Mouse (Mus musculus) G1E (cell line): ENCODE measurements around the gene Gabrb2. TPM values are rescaled to one million over a fixed set of nuclear protein-coding genes. Genes with fewer than 3 reads are reported as not detected.

Source experiments
- ATAC-seq: 2 replicates; pipeline ENCODE4 v1.8.0; 2016; ENCODE audit warnings: mild to moderate bottlenecking; ENCODE audit not compliant: insufficient number of reproducible peaks, poor library complexity, low FRiP score, severe bottlenecking; ENCODE audit errors: extremely low read depth
- DNase-seq: peaks from one replicate; pipeline ENCODE4 v3.0.0; 2012; ENCODE audit warnings: low spot score
- H3K27me3 ChIP-seq: 2 replicates; pipeline ENCODE4 v1.6.1; 2012; ENCODE audit warnings: mild to moderate bottlenecking, low read length, inconsistent platforms; ENCODE audit not compliant: insufficient read depth
- H3K36me3 ChIP-seq: replicated peaks from 2 replicates; pipeline ENCODE3; 2012; ENCODE audit warnings: mild to moderate bottlenecking, inconsistent platforms
- H3K4me1 ChIP-seq: 2 replicates; pipeline ENCODE4 v1.6.1; 2012; ENCODE audit warnings: low read depth, low read length, inconsistent platforms, mixed read lengths; ENCODE audit not compliant: insufficient read depth
- H3K4me3 ChIP-seq: 2 replicates; pipeline ENCODE4 v1.5.1; 2012; ENCODE audit warnings: low read depth, mild to moderate bottlenecking, inconsistent platforms, low read length, moderate library complexity, mixed read lengths
- H3K9me3 ChIP-seq: replicated peaks from 2 replicates; pipeline ENCODE4 v1.6.1; 2012; ENCODE audit warnings: inconsistent platforms
- CTCF ChIP-seq: IDR thresholded peaks from 2 replicates; pipeline ENCODE4 v1.5.1; 2012; ENCODE audit warnings: low read depth, low read length, inconsistent platforms, mixed read lengths
- GATA1 ChIP-seq: IDR thresholded peaks from 2 replicates; pipeline ENCODE4 v1.6.1; 2012; ENCODE audit warnings: borderline replicate concordance, low read length, inconsistent platforms, mixed read lengths
- GATA2 ChIP-seq: IDR thresholded peaks from 2 replicates; pipeline ENCODE4 v1.6.1; 2012; ENCODE audit warnings: low read depth, low read length, inconsistent platforms, borderline replicate concordance
- POLR2AphosphoS5 ChIP-seq: IDR thresholded peaks from 2 replicates; pipeline ENCODE4 v1.6.1; 2012; ENCODE audit warnings: low read depth, low read length, inconsistent platforms; ENCODE audit not compliant: insufficient replicate concordance
- TAL1 ChIP-seq: conservative IDR thresholded peaks from 2 replicates; pipeline ENCODE4 v1.6.1; 2012; ENCODE audit warnings: low read depth, low read length, inconsistent platforms, mixed read lengths
- polyA plus RNA-seq: library from polyadenylated mRNA; stranded (reverse); fragments of >175 nt; gene quantifications from 2 replicates; pipeline ENCODE4 v1.2.3, GENCODE M21; 2012
- total RNA-seq, 2 experiments: library from RNA; stranded (forward) in 1 of 2; stranded (reverse) in 1 of 2; fragments of 200-1000 nt in 1 of 2; fragments of >200 nt in 1 of 2; fragmentation: Nextera tagmentation in 1 of 2; gene quantifications; 2 replicates each; pipeline ENCODE4 v1.2.3; 2014 to 2017

Gabrb2 gene
- total and polyA plus RNA-seq, 3 experiments = 0.05 TPM; not detected in 2

GRCm38 (mm10) chr11:42528226-42528881 is 108.8 kb downstream of the Gabrb2 start:
- H3K4me1 ChIP-seq = no peaks in the 10 kb centered on the region
- no peaks in the 10 kb centered on the region for H3K36me3 ChIP-seq
- no peaks in the 10 kb centered on the region for H3K9me3 ChIP-seq
- no peak for TF ChIP-seq POLR2AphosphoS5
- no peak for TF ChIP-seq TAL1
- TF ChIP-seq GATA1 = no peak
- no peak for TF ChIP-seq GATA2
- no peak for TF ChIP-seq CTCF
- H3K27me3 ChIP-seq = no peaks in the 10 kb centered on the region
- DNase-seq = no peak
- no peak overlapping the region for H3K4me3 ChIP-seq
- no peak for ATAC-seq

- TF ChIP-seq GATA2 (no peak), CTCF (no peak), GATA1 (no peak), POLR2AphosphoS5 (no peak), TAL1 (no peak)
- no peaks in the 10 kb centered on the region for H3K36me3 ChIP-seq
- no peak overlapping the region for H3K4me3 ChIP-seq
- H3K27me3 ChIP-seq = no peaks in the 10 kb centered on the region
- no peaks in the 10 kb centered on the region for H3K9me3 ChIP-seq
- no peaks in the 10 kb centered on the region for H3K4me1 ChIP-seq
- DNase-seq (no peak), ATAC-seq (no peak)
Measured at GRCm38 (mm10) chr11:42532577-42532976, 113.0 kb downstream of the Gabrb2 start.

DNA sequence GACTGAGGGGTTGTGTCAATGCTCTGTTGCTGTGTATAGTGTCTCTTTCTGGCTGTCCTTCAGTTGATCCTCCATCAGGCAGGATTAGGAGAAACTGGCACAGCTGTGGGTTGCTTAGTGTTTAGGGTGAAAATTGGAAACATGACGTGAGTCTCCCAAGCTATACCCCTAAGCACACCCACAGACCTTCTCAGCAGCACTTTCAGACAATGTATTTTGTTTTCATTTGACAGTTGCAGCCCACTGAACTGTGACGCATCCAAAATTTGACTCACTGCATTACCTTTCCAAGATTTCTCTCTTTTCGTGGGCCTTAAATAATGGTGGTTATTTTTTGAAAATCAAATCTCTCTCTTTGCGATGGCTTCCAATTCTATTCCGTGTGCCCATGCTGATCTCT is 115.7 kb downstream of the Gabrb2 start:
- no peaks in the 10 kb centered on the region for H3K4me1 ChIP-seq
- ATAC-seq (no peak), DNase-seq (no peak)
- no peaks in the 10 kb centered on the region for H3K9me3 ChIP-seq
- H3K27me3 ChIP-seq = no peaks in the 10 kb centered on the region
- TF ChIP-seq CTCF = no peak
- TF ChIP-seq TAL1 = no peak
- TF ChIP-seq GATA1 = no peak
- no peak for TF ChIP-seq POLR2AphosphoS5
- no peak for TF ChIP-seq GATA2
- H3K36me3 ChIP-seq = no peaks in the 10 kb centered on the region
- no peak overlapping the region for H3K4me3 ChIP-seq

DNA sequence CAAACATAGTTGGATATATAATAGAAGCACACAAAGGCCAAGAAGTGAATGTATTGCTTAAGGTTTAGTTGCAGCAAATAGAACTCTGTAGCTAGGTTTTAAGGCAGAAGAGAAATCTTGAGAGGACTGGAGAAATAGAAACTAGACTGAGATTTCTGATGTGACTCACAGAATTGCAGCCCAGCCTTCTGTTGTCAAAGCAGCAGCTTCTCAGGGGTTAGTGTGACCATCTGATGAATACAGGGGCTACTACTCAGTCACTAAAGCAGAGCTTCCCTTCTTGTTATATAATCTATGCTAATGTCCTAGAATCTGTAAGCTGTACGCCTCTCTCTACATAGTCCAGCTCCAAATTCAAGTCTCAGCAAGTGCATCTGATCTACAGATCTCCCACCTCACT is 116.3 kb downstream of the Gabrb2 start:
- no peak overlapping the region for H3K4me3 ChIP-seq
- no peaks in the 10 kb centered on the region for H3K4me1 ChIP-seq
- H3K27me3 ChIP-seq = no peaks in the 10 kb centered on the region
- ATAC-seq = no peak
- no peaks in the 10 kb centered on the region for H3K9me3 ChIP-seq
- DNase-seq = no peak
- H3K36me3 ChIP-seq = no peaks in the 10 kb centered on the region
- no peak for TF ChIP-seq TAL1
- TF ChIP-seq CTCF = no peak
- no peak for TF ChIP-seq GATA2
- no peak for TF ChIP-seq POLR2AphosphoS5
- TF ChIP-seq GATA1 = no peak

DNA sequence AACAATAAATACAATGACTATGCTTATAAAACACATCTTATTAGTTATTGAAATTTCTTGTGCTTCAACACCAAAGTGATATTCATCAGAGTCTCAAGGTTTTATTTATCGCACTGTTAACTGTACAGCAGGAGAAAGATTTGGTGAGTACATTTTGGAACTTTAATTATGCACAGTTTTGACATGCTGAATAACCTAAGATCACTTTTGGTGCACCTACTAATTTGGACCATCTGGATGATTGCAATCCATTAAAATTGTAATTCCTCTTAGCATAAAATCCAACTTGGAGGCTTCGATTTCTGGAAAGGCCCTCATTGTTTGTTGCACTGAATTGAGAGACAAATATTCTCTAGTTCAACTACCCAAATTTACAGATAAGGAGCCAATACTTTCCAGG is 123.3 kb downstream of the Gabrb2 start:
- Histone ChIP-seq H3K27me3 (no peaks in the 10 kb centered on the region), H3K4me1 (no peaks in the 10 kb centered on the region), H3K9me3 (no peaks in the 10 kb centered on the region), H3K36me3 (no peaks in the 10 kb centered on the region), H3K4me3 (no peak overlapping the region)
- TF ChIP-seq TAL1 (no peak), GATA1 (no peak), GATA2 (no peak), CTCF (no peak), POLR2AphosphoS5 (no peak)
- ATAC-seq (no peak), DNase-seq (no peak)

- no peak for TF ChIP-seq CTCF
- no peak for TF ChIP-seq GATA1
- TF ChIP-seq GATA2 = no peak
- no peak for TF ChIP-seq TAL1
- ATAC-seq = no peak
- Histone ChIP-seq H3K4me3 (no peak overlapping the region), H3K27me3 (no peaks in the 10 kb centered on the region), H3K4me1 (no peaks in the 10 kb centered on the region), H3K9me3 (no peaks in the 10 kb centered on the region), H3K36me3 (no peaks in the 10 kb centered on the region)
- DNase-seq = no peak
Measured at GRCm38 (mm10) chr11:42566023-42566422, 146.5 kb downstream of the Gabrb2 start.

- H3K27me3 ChIP-seq = no peaks in the 10 kb centered on the region
- ATAC-seq (no peak), DNase-seq (no peak)
- no peaks in the 10 kb centered on the region for H3K36me3 ChIP-seq
- TF ChIP-seq CTCF (no peak), GATA2 (no peak), GATA1 (no peak), TAL1 (no peak), POLR2AphosphoS5 (no peak)
- H3K4me1 ChIP-seq = no peaks in the 10 kb centered on the region
- H3K4me3 ChIP-seq = no peak overlapping the region
- H3K9me3 ChIP-seq = no peaks in the 10 kb centered on the region
Measured at GRCm38 (mm10) chr11:42571467-42571866, 151.9 kb downstream of the Gabrb2 start.
